Mouse (Mus musculus) heart, adult 18-20 months (tissue): ENCODE measurements around the gene Plcd1. TPM values are rescaled to one million over a fixed set of nuclear protein-coding genes. Genes with fewer than 3 reads are reported as not detected.
A peak's percentile ranks its signal among the peaks of the same experiment; 100 is the strongest.

Experiments
- DNase-seq, 2 experiments: peaks; one replicate each; pipeline ENCODE4 v3.0.0; 2021 to 2022; ENCODE audit warnings: mixed read lengths in 1 of 2
- total RNA-seq, 2 experiments: library from RNA; stranded (reverse); gene quantifications; 2 replicates each; pipeline ENCODE4 v1.2.3; 2021

Gene Plcd1
- total RNA-seq, 2 experiments from 2014 or later: 14.1 to 16.5 TPM

DNA sequence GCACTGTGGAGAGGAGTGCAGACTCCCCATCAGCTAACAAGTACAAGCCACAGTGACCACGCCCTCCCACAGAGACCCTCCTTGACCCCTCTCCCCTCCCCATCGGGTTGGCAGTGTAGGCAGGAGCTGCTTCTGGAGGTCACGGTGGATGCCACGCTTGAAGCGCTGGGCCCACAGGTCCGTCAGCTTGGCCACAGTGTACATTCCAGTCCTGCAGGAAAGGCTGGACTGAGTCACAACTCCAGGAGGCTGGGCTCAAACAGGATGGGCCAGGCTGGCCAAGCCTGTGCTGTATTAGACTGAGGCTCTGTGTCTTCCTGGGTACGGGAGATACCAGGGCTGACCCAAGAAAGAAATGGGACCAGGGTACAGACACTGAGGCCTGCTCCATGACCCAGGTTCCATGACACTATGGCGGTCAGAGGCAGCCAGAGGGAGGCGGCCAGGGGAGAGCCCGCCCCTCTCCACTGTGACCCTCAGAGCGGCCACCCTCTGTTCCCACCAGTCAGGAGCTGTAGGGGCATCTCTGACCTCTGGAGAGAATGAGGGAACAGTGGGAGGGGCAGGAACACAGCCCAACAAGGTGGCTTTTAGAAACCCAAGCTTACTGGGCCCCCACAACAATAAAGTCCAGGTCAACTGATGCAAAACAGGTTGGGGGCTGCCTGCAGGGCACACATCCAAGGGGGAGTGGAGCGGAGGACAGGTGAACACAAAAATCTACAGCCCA, 1.6 kb downstream of the Plcd1 start:
- peak in 1 of 2 experiments; percentile 38 for DNase-seq

DNA sequence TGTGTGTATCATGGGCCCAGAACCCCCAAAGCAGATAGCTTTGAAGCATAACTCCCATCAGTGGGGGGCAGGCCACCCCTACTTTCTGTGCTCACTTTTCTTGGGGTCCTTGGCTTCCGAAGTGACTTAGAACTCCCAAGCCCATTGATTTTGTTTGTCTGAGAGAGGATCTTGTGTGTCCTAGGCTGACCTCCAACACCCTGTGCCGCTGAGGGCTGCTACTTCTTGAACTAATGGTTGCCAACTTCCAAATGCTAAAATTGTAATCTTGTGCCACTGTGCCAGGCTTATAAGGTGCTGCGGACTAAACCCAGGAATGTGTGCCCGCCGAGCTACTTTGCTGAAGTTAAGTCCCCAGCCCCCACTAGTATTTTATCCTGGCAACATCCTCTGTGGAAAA, 2.8 kb downstream of the Plcd1 start:
- no peak for DNase-seq

DNA sequence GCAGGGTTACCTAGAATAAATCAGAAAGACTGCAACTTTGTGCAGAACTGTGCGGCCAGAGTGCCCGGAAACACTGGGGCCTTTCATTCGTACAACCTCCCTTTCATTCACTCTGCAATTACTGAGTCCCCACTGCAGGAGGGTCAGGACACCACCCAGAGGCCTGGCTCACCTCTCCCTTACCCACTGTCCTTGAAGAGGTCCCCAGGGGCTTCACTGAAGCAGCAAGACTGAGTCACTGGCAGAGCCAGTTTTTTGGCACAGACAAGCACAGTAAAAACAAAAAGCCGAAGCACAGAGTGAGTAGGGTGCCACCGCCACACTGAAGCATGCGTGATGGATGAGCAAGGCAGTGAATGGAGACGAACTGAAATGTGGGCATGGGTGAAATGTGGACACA, 3.9 kb downstream of the Plcd1 start:
- DNase-seq: no peak

DNA sequence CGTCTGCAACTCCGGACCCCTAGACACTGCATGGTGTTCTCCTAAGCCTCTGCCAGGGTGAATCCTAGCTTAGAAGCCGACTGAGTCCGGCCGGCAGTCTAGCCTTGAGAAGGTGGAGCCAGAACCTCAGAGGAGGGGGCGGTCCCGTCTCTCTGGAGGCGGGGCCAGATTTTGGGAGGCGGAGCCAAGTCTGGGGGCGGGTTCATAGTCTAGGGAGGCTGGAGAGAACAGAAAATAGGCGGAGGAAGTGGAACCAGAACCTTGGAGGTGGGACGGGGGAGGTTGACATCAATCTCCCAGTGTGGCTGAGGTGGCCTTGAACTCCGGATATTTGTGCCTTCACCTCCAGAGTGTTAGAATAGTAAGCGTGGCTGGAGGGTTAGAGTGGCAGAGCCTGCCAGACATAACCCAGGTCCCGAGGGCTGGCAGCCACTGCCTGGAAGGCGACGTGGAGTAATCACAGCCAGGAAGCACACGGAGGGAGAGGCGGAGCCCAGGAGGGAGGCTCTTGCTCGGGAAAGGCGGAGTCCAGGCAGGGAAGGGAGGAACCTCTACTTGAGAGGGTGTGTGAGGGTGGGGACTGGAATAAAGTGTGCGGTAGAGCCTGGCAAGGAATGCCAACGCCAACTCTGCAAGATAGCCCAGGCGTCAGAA, 5.0 kb downstream of the Plcd1 start:
- DNase-seq: peak; percentile 92

DNA sequence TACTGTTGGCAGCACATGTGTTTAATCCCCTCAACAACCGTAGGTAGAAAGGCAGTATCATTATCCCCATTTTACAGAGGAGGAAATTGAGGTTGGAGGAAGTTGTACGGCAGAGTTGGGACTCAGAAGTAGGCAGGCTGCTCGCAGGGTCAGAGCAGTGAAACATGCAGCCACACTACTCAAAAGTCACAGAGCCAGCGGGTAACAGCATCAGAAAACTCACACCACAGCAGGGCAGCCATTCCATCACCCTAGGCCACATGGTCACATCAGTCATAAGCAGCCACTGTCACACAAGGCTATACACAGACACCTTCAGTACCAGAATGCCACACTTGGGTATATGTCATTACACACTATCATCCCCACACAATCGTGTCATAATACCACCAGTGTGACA, 6.0 kb downstream of the Plcd1 start:
- DNase-seq: no peak

DNA sequence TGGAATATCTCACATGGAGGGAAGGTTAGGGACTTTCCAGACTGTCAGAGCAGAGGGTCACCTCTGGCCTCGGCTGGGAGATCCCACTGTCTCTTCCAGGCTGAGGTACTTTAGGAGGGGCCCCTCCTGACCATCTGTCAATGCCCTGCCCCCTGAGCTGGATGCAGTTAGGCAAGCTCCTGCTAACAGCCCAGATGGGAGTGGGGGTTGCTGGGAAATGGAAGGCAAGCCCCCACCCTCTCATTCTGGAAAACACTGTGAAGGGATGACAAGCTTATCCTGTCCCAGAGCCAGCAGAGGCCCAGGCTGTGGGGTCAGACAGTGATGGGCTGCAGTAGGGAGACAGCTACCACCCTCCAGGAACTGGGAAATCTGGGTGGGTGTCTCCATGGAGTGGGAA, 6.9 kb downstream of the Plcd1 start:
- no peak for DNase-seq

DNA sequence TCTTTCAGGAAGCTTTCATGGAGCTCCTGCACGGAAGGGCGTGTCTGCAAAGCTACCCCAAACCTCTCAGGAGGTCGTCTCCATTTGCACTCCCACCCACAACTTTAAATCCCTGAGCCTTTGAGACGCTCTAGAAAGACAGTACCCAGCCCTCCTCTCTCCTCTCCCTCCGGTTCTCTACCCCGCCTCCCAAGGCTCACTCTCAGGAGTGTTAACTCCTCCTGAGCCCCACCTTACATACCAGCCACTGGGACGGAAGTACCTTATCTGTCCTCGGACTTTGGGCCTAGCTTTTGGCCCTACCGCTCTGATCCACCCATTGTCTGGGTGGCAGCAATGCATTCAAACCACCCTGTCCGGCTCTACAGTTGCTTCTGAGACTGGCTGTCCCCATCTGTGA, 9.3 kb downstream of the Plcd1 start:
- no peak for DNase-seq

DNA sequence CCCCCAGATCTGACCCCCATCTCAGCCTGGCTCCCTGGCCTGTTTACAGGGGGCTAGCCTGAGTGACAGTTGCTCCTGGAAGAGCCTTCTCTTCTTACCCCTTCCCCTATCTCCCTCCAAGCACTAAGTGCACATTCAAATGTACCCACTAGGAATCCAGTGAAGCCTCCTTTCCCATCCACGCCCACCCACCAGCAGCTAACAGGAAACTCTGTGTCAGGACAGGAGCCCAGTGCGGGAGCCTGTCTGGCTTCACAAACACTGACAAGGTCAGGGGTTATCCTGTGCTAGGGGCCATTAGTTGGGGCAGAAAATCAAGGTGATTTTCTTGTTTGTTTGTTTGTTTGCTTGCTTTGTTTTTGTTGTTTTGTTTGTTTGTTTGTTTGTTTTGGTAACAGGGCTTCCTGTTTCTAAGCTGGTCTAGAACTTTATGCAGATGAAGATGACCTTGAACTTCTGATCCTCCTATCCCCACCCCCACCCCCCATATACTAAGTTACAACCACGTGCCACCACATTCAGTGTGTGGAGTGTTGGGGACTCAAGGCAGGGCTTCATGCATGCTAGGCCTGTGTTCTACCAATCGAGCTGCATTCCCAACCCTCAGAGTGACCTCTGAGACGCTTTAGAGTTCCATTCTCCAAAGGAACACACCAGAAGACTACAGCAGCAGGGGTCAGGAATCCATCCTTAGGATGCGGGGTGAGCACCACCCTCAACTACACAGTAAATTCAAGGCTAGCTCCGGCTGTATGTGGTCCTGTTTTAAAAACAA, 10.5 kb downstream of the Plcd1 start:
- no peak for DNase-seq

DNA sequence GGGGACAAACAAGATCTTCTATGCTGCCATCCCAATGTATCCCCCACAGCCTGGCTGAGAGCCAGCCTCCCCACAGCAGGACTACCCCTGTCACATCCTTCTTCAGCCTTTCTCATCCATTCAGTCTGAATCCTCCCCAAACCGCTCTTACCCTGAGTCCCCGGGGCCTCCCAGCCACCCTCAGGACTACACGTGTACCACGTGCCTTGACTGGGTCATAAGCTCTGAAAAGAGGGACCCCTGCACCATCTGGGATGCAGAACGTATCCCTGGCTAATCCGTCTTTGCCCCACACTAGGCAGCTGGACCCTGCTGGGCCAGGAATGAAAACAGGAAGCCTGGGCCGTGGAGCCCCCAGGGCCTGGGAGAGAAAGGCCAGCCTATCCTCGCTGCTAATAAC, 11.3 kb downstream of the Plcd1 start:
- DNase-seq: no peak

DNA sequence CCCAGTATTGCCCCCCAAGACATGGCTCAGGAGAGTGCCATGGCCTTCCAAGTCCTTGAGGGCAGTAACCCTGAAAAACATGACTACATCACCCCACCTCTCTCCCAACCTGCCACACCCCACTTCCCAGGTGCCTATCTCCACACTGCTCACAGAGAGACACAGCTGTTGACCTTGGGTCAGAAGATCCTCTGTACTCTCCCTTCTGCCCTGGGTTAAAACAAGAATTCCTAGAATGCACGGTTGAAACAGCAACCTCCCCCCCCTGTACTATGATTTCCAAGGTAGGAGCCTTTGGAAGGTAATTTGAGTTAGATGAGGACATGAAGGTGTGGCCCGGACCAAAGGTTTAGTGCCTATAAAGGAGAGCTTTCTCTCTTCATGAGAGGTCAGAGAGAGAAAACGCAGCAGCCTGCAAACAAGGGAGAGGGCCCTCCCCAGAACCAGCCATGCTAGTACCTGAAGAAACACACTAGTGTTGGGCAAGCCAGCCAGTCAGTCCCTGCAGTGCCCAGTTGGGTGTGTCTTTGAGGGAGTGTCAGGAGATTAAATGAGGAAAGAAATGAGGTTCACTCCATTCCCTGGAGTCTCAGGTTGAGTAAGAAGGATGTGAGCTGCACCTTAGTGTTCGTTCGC, 13.1 kb downstream of the Plcd1 start:
- DNase-seq: no peak

DNA sequence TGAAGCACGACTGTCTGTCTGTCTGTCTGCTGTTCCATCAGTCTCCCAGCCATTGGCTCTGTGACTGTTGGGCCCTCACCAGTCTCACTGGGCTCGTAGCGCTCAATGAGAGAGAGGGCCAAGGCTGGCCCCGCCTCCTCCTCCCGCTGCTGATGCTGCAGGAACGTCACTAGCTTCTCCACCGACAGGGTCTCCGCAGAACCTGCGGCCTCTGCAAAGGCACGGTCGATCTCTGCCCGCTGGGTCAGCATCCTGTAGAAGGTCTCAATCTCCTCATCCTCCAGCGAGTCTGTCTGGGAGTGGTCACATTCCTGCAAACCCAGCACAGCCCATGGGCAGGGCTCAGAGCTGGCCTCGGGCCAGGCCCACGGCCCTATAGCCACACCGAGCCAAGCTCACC, 17.6 kb downstream of the Plcd1 start:
- DNase-seq: no peak

DNA sequence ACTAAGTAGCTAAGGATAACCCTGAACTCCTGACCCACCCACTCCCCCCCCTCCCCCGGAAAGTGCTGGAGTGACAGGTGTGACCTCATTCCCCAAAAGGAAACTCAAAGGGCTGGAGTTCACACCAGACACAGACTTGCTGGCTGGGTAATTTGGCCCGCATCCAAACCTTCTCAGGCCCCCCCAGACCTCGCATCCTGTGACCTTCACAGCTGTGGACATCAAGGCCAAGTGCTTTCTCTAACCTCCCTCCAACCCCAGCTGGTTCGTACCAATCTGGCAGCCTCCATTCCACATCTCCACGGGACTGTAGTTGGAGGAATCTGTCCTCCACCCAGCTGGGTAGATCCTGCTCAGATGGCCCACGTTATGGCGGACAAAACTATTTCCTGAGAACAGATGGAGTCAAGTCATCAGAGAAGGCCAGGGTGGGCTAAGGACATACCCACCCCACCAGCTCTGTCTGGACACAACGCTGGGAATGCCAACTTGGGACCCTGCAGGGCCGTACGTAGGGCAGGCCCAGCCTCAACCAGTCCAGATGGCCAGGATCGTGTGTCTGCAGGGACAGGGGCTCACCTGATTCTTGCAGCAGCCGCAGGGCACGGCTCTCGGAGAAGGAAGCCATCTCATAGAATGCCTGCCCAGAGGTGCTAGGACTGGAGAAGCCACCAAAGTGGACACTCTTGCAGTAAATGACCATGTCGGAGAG, 20.0 kb downstream of the Plcd1 start:
- no peak for DNase-seq

DNA sequence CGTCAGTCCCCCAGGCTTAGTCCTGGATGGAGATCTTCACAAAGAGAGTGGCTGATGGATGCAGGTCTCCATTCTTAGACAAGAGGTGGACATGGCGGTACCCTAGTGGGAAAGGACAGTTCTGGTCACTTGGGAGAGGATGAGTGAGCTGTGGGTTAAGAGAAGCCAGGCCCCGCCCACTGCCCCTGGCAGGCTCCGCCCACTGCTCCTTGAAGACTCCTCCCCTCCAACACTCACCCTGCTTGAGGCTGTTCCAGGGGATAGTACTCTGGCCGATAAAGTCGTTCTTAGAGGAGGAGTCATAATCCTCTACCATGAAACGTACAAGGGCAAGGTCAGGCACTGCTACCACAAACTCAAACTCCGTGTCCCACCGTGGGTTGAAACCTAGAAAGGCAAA, 21.5 kb downstream of the Plcd1 start:
- DNase-seq: no peak

DNA sequence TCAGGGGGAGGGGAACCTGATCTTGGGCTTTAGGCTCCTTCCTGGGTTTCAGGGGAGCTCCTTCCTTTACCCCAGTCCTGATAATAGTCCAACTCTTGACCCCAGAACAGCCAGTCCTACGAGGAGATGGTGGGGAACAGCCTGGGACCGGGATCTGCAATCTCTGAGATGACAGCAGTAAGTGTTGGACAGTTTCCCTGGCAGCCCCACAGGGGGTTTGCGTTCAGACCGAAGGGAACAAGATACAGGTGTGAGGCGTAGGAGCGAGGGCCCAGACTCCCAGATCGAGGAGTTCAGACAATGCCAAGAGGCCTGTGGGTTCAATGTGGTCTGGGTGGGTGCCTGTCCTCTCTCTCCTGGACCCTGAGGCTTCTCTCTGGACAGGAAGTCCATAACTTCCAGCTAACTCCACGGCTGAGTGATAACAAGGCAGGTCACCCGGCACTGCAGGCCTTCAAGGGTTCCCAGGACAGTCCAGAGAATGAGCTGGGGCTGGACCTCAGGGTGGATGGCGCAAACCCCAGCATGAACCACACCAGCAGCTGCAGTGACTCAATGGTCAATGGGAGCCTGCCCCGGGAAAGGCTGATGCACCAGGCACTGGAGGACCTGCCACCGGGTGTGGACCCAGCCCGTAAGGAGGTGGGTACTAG, 23.0 kb downstream of the Plcd1 start:
- no peak for DNase-seq

DNA sequence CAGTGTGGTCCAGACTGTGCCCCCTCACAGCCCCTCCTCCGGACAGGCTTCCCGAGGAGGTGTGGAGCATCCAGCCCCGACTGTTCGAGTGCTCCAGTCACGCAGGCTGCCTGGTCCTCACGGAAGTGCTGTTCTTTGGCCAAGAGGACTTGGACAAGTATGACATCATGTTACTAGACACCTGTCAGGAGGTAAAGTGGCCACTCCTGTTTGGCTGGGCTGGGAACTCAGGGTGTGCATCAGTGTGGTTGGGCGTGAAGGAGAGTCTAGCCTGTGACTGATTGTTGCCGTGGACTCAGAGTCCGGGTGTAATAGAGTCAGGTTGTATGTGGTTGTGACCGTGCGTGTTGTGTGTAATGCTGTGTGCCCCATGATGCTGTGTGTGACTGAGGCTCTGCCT, 25.0 kb downstream of the Plcd1 start:
- no peak for DNase-seq

DNA sequence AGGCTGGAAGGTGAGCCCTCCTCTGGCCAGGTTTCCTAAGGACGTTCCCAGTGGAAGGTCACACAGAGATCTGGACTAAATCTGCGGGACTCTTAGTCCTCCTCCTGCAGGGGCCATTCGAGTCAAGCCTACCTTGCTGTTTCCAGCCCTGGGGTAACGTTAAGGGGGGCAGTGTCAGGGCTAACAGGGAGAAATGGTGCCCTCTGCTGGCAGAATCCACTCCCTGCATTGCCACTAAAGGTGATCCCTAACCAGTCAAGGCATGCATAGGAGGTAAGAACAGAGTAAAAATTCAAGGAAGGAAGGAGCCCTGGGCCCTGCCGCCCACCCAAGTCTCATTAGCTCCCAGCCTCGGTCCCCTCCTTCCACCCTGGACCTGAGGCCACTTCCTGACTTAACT, 25.7 kb downstream of the Plcd1 start:
- DNase-seq: peak; percentile 78 to 89

DNA sequence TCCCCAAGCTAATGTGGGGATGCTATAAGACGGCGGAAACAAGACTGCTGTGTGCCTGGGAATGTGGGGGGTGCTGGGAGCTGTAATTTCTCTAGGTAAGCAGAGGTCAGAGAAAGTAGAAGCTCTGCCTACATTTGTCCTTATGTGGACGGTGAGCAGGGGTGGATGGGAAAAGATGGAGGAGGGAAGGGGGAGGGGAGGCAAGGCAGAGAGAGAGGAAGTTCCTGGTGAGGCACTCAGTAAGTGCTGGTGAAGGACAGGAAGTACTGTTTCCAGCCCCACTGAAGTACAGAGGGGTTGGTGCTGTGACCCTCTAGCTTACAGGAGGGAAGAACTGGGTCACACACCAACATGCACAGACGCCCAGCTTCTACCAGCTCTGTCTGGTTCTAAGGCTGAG, 29.0 kb downstream of the Plcd1 start:
- no peak for DNase-seq

DNA sequence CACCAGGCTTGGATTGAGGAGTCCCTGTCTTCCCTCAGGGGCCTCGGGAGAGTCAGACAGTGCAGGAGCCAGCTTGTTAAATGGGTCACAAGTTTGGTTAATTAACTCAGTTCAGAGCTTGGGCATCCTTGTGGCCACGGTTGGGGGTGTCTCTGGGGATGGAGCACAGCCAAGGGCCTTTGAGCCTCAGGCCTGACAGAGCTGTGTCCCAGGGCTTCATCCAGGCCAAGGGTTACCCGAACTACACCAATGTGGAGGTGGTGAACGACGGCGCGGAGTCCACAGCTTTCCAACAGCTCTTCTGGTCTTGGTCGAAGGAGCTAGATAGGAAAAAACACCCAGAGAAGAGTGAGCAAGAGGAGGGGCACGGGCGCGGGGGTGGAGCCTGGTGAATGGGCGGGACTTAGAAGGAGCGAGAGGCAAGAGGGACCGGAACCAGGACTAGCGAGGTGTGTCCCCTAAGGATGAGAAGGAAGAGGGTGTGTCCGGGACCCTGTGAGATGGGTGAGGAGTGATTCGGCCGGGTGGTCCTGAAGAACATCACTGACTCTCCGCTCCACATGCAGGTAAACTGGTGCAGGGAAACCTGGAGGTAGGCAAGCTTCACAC, 30.2 kb downstream of the Plcd1 start:
- DNase-seq: no peak

DNA sequence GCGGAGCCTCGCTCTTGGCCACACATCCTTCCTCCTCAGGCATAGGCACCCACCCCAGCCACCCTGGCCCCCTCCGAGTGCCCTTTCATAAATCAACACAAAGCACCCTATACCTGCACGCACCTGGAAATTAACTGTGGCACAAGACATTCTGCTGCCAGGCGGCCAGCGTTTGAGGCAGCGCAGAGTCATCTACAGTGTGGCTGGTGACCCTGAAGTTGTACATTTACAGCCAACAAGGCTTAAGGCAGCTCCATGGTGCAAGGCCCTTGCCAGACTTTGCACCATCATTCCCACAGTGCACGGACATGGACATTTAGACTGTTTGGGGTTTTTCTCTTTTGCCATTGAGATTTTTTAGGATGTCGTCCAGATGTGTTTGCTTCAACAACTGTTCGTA, 32.6 kb downstream of the Plcd1 start:
- no peak for DNase-seq

DNA sequence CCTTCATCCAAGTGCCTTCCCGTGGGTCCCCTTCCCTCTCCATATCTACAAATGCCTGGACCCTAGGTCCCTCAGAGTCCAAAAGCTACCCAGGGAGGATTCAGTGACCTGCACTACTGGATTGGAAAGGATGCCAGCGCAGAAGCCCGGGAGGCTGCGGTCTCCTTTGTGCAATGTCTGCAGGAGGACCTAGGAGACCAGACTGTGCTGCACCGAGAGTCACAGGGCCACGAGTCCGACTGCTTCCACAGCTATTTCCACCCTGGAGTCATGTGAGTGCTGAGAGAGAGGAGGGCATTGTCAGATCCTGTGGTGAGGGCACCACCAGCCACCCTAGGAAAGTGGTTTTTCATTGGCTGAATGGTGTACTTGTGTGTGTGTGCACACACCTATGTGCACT, 35.1 kb downstream of the Plcd1 start:
- DNase-seq: no peak

DNA sequence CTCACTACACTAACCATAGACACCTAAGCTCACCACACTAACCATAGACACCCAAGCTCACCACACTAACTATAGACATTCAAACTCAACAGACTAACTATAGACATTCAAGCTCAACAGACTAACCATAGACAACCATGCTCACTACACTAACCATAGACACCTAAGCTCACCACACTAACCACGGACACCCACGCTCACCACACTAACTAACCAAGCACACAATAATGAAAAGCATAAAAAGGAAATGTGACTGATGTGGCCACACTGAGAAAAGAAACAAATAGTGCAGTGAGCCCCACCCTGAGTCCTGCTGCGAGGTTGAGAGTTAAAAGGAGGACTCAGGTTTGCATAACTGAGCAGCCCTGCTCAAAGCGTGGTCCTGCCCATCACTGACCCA, 38.0 kb downstream of the Plcd1 start:
- no peak for DNase-seq
